Comparison of ENCODE assay signal across 8 mouse cellular contexts in the genomic region with DNA sequence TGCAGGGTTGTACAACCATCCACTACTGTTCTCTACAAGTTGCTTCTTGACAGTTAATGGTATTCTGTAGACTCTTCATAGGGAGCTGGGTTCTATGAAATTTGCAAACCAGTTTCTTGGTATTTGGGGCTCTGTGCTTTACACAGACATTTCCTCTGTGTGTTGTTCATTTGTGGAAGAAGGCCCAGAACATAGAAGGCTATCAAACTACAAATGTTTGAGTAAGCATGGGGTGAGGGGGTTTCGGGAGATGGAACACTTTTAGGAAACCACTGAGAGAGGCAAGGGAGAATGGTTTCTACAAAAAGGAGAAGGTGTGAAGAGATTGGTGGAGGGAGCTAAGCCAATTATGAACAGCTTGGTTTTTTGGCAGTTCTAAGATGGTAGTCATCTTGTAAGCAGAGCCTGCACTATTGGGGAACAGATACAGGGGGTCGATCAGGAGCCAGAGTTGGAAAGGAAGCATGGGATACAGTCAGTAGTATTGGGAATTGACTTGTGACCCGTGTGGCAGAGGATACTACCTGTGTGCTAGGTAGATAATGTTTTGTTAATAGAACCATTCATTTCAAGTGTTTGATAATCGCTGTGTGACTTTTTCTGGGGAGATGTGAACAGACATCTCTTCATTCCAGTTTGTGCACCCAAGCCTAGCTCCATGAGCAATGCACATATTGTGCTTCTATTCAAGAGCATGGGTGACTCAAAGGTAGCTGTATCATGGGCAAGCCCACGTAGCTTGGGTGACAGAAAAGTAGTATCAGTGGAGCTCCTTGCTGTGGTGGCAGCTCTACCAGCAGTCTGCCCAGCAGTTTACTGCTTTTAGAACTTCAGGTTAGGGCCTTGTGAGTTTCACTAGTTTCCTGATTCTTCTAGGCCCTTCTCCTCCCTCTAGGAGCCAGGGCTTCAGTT. TPM values are rescaled to one million over a fixed set of nuclear protein-coding genes. Genes with fewer than 3 reads are reported as not detected.
DNase-seq lines count a peak whose midpoint lies in the region; ATAC-seq and TF ChIP-seq lines count a peak whose summit lies in the region.

No protein-coding gene starts in this region.

- no peaks in the 10 kb centered on the region for H3K36me3 ChIP-seq in neural tube, embryonic 11.5 days (ENCODE audit: control insufficient read depth, insufficient read depth, low read length)
- 0 out of 2 replicates have a peak, but pooled peaks cover under 1% of the 10 kb centered on the region for H3K36me3 ChIP-seq in hindbrain, embryonic 15.5 days
- no peaks in the 10 kb centered on the region for H3K36me3 ChIP-seq in midbrain, embryonic 15.5 days (replicated peaks)

- H3K27me3 ChIP-seq in cerebellum, adult 2 months (ENCODE audit: control insufficient read depth, insufficient read depth, low read length): no peaks in the 10 kb centered on the region
- no peaks in the 10 kb centered on the region for H3K27me3 ChIP-seq in neural tube, embryonic 11.5 days (ENCODE audit: control insufficient read depth, insufficient read depth, low read length)
- no peaks in the 10 kb centered on the region for H3K27me3 ChIP-seq in hindbrain, embryonic 15.5 days
- H3K27me3 ChIP-seq in midbrain, embryonic 15.5 days (replicated peaks): no peaks in the 10 kb centered on the region

- H3K4me1 ChIP-seq in cerebellum, adult 2 months (ENCODE audit: control insufficient read depth, insufficient read depth, low read length): no peaks in the 10 kb centered on the region
- H3K4me1 ChIP-seq in neural tube, embryonic 11.5 days (ENCODE audit: control insufficient read depth, insufficient read depth, low read length): peaks cover 8% of the 10 kb centered on the region
- H3K4me1 ChIP-seq in hindbrain, embryonic 15.5 days (replicated peaks): peaks cover 15% of the 10 kb centered on the region
- H3K4me1 ChIP-seq in midbrain, embryonic 15.5 days: peaks cover 21% of the 10 kb centered on the region

- TF ChIP-seq CTCF in cerebellum, adult 2 months (IDR thresholded peaks at IDR 0.05; ENCODE audit: borderline replicate concordance, insufficient read depth, low read depth, low read length): no peak

- H3K27ac ChIP-seq in cerebellum, adult 2 months (ENCODE audit: insufficient read depth, low read length): no peak overlapping the region
- H3K27ac ChIP-seq in neural tube, embryonic 11.5 days (ENCODE audit: low read depth, low read length): no peak overlapping the region
- no peak overlapping the region for H3K27ac ChIP-seq in hindbrain, embryonic 15.5 days (replicated peaks)
- no peak overlapping the region for H3K27ac ChIP-seq in midbrain, embryonic 15.5 days

- H3K4me3 ChIP-seq in cerebellum, adult 2 months (replicated peaks; ENCODE audit: insufficient read depth, low read depth, low read length): peak overlapping the region; percentile 47
- peak overlapping the region; percentile 76 for H3K4me3 ChIP-seq in neural tube, embryonic 11.5 days (ENCODE audit: low read depth, low read length)
- H3K4me3 ChIP-seq in hindbrain, embryonic 15.5 days: peak overlapping the region; percentile 93
- H3K4me3 ChIP-seq in midbrain, embryonic 15.5 days: peak overlapping the region; percentile 70

- intact Hi-C loops in gastrocnemius, postnatal 14 days (cut with DNase I; ENCODE audit: low total_unique reads): no loop called here

- H3K9me3 ChIP-seq in neural tube, embryonic 11.5 days (ENCODE audit: control insufficient read depth, low read length): no peaks in the 10 kb centered on the region
- H3K9me3 ChIP-seq in hindbrain, embryonic 15.5 days: no peaks in the 10 kb centered on the region
- no peaks in the 10 kb centered on the region for H3K9me3 ChIP-seq in midbrain, embryonic 15.5 days

- 47% methylated on average over 5 of the region's 5 CpGs for WGBS in cerebellum, adult 2 months
- WGBS in neural tube, embryonic 11.5 days: 60% methylated on average over 5 of the region's 5 CpGs
- 54% methylated on average over 5 of the region's 5 CpGs for WGBS in hindbrain, embryonic 15.5 days
- 60% methylated on average over 5 of the region's 5 CpGs for WGBS in midbrain, embryonic 15.5 days

- no peak for ATAC-seq in neural tube, embryonic 11.5 days (ENCODE audit: insufficient read depth, low FRiP score, low TSS enrichment)
- no peak for ATAC-seq in hindbrain, embryonic 15.5 days (ENCODE audit: low FRiP score, low read depth)
- ATAC-seq in midbrain, embryonic 15.5 days (replicated peaks): no peak

- peak overlapping the region; percentile 75 for H3K4me2 ChIP-seq in neural tube, embryonic 11.5 days (ENCODE audit: low read depth)
- H3K4me2 ChIP-seq in hindbrain, embryonic 15.5 days: peak overlapping the region; percentile 83
- peak overlapping the region; percentile 90 for H3K4me2 ChIP-seq in midbrain, embryonic 15.5 days

- DNase-seq in cerebellum, adult 2 months: no peak
- DNase-seq in cerebellum, adult 9-11 months: no peak
- no peak for DNase-seq in neural tube, embryonic 11.5 days (ENCODE audit: low spot score)
- no peak for DNase-seq in neural tube, embryonic 10.5 days (ENCODE audit: extremely low spot score, low spot score)
- no peak for DNase-seq in layer of hippocampus, adult 18-20 months (ENCODE audit: low spot score in 2 of 2)
- DNase-seq in gastrocnemius, postnatal 14 days: no peak

- peak overlapping the region; percentile 78; the same call in 1 of the 2 replicates for H3K9ac ChIP-seq in neural tube, embryonic 11.5 days (ENCODE audit: low read length)
- H3K9ac ChIP-seq in hindbrain, embryonic 15.5 days: 0 out of 2 replicates have a peak overlapping the region, but pooled peaks have one; percentile 55
- 0 out of 2 replicates have a peak overlapping the region, but pooled peaks have one; percentile 68 for H3K9ac ChIP-seq in midbrain, embryonic 15.5 days

- no peak for TF ChIP-seq POLR2A in cerebellum, adult 2 months (IDR thresholded peaks at IDR 0.05; ENCODE audit: borderline replicate concordance, insufficient read depth, low read length)

RNA-seq across cellular contexts. Expression of a gene that starts 1.8 kb away (rescaled TPM):
- polyA plus RNA-seq in cerebellum, adult 2 months (2012; rRNA removed): 6.4 and 7.0 TPM in 2 replicates
- 3.9 and 4.3 TPM in 2 replicates for polyA plus RNA-seq in neural tube, embryonic 11.5 days (2014; fragmentation: Nextera tagmentation; extraction: Ambion mirVana)
- 2.4 and 2.5 TPM in 2 replicates for polyA plus RNA-seq in hindbrain, embryonic 15.5 days (2015; fragmentation: Nextera tagmentation; extraction: Ambion mirVana)
- 1.7 and 2.1 TPM in 2 replicates for polyA plus RNA-seq in midbrain, embryonic 15.5 days (2015; fragmentation: Nextera tagmentation; extraction: Ambion mirVana)
- 10 to 100 TPM; 13.7 to 15.2 TPM for total RNA-seq in layer of hippocampus, adult 18-20 months (2021)
- total RNA-seq in gastrocnemius, postnatal 14 days (2021): 1 to 10 TPM; 3.0 to 3.3 TPM
